Mouse (Mus musculus): ENCODE data around the gene Vps13c.

Gene Vps13c

DNA sequence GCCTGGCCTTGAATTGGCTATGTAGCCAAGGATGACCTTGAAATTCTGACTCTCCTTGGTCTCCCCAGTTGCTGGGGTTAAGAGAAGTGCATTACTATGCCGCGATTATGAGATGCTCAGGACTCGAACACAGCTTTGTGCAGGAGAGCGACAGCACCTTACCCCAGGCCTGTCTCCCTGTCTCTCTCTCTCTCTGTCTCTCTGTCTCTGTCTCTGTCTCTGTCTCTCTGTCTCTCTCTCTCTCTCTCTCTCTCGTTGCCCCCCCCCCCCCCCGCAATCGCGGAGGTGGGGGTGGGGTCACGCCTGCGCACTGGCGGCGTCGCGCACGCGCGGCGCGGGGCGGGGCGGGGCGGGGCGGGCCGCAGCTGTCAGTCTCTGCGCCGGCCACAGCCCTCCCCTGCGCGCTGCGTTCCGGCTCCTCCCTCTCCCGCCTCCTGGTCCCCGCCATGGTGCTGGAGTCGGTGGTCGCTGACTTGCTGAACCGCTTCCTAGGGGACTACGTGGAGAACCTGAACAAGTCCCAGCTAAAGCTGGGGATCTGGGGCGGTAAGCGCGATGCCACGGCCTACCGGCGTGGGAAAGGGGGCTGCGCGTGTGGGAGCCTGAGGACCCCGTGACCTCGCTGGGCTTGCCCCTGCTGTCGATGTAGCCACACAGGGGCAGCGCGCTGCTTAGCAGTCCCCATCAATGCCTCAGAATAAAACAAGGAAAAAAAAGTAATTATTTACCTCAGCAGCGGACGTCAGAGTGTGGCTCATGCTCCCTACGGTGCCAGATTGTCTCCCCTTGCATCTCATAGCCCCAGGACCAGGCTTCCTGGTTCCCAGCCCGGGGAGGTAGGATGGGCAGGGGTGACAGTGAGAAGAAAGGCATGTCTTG, at the start of gene Vps13c:
Gene Vps13c, plus strand, starts transcription at position 416 of the 879 bp plus-strand sequence.
- in situ Hi-C loops (cut with MboI, MseI): no loop called here

DNA sequence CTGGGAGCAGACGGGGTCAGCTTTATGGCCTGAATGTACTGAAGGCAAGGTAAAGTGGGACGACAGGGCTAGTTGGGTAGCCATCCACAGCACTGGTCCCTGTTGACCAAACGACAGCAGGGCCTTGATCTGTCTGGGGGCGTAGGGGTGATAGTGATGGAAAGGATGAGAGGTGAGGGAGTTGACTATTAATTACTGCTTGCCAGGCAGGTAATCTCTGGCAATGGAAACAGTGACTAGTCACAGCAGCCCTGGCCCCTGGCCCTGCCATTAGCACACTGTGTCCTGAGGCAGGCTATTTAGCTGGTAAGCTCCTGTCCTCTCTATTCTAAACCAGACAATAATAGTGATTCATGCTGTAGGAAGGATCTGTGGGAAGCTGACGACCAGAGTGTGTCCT, 47.8 kb upstream of the Vps13c start:
- in situ Hi-C loops (cut with MboI, MseI): no loop called here

DNA sequence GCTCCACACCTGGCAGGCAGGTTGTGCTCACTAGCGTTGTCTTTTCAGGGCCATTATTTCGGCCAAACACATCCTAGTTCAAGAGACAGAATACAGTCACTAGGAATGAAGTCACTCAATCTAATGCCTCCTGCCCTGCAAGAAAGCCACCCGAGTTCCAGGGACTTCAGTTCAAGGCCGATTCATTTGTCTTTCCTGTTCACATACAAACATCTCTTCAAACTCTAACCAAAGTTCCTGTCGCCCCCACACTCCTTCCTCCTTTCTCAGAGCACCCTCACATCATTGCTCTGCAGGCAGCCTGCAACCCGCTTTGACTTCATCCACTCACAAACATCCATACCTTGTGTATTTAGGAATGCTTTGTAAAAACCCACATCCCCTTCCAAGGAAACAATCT, 46.7 kb upstream of the Vps13c start:
- in situ Hi-C loops (cut with MboI, MseI): no loop called here

DNA sequence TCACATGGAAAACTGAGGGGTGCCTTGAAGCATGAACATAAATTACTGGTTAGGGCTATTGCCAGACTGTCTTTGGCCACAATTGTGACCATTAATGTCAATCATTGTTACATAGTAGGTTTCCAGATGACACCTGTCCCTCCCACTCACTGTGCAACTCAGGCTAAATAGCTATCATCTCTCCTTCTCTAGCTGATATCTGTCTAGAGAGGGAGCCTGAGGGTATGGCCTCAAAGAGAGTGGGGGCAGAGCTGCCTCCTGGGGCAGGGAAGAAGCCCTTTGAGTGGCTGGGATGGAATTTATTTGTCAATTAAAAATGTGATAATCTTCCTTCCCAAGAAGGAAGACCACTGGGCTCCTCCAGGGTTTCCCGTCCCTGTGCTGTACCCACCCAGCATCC, 46.0 kb upstream of the Vps13c start:
- in situ Hi-C loops (cut with MboI, MseI): no loop called here

DNA sequence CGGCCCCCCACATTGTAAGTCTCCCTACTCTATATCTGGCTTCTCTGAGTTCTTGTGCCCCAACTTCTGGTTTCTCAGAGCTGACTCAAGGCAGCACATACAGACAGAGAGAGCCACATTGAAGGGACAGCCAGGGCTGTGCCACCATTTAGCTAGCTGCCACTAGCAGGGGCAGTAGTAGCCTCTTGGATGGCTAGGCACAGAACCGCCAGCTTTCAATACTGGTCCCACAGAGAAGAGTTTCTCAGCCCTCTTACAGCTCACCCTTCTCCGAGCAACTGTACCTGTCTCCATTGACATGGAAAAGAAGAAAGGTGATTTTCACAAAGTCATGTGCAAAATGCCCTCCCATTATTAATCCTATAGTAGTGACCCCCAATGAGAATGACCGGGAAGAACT, 45.5 kb upstream of the Vps13c start:
- in situ Hi-C loops (cut with MboI, MseI): no loop called here

DNA sequence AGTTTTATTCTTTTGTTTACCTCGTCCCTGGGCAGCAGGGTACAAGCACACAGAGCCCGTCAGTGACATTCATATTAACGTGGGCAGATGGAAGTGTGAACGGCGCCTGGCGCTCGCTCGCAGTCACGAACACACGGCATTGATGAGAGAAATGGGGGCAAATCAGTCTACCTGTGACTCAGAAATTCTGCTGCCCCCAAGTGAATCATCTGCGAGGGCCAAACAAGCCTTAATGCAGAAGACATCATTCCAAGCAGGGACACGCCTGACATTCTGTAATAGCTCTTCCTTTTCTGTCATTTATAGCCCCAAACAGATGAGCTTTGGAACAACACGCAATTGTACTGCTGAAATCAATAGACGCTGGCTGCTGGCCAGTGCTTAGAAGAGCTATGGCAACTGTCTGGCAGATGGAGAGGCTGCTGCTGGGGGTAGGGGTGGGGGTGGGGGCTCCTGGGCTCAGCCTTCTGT, 45.0 kb upstream of the Vps13c start:
- in situ Hi-C loops (cut with MboI, MseI): no loop called here

DNA sequence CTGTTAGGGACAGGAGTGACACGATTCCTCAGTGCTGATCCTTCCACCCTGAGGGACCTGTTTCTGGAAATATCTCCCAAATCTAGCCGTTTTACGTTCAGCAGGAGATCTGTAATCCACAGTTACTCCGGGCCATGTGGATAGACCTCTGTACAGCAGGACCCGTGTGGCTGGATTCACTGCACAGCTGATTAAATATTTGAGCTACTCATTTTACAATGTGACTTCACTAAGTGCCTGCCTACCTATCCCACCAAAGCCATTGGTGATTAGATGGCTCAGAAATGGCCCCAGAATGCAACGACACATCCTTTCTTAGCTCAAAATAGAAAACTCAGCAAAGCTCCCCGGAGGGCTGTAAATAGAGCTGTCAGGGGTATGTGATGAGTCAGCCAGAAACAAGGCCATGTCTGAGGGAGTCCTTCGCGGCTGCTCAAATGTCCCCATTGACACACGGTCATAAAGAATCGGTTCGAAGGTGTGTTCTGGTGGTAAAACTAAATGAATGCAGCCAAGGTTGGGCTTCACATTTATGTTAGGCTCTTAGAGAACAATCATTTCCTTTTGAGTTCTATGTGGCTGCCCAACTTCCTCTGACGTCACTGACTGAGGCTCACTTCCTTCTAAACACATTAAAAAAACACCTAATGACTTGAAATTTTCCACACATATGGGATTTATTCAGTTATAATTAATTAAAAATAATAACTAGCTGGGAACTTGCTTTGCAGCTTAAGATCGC, 40.9 kb upstream of the Vps13c start:
- in situ Hi-C loops (cut with MboI, MseI): no loop called here

DNA sequence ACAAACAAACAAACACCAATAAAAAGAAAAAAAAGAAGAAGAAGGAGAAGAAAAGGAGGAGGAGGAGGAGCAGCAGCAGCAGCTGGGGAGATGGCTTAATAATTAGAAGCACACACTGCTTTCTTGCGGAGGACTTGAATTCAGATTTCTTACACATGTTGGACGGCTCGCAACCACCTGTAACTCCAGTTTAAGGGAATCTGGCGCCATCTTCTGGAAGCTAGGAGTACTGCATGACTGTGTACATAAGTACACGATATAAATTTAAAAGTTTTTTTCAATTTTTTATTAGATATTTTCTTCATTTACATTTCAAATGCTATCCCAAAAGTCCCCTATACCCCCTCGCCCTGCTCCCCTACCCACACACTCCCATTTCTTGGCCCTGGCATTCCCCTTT, 38.0 kb upstream of the Vps13c start:
- in situ Hi-C loops (cut with MboI, MseI): no loop called here

DNA sequence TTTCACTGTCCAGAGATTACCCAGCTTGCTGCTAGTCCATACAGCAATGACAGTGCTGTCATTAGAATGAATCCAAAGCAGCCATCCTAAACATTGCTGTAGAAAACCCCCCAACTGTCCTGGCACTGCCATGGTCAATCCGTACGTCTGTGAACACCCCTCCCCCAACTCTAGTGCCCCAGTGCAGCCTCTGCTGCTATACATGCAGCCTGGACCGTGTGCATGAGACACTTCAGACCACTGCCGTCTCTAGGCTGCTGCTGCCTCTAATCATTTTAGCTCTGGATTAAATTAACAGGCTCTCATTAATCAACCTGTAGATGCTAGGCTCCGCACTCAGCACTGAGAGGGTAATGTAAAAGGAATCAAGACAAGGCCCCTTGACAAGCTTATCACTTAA, 33.2 kb upstream of the Vps13c start:
- in situ Hi-C loops (cut with MboI, MseI): no loop called here

DNA sequence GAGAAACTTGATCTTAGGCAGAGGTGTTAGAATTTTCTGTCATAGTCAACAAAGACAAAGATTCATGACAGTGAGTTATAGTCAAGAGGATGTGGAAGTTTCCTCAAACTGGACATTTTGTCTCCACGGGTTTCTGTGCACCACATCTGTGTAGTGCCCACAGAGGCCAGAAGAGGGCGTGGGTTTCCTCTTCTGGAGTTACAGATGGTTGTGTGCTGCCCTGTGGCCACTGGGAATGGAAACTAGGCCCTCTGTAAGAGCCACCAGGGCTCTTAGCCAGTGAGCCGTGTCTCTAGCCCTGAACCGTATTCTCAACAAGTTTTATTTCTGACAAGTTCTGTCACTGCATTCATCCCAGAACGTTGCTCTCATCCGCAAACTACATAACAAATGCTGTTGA, 29.7 kb upstream of the Vps13c start:
- in situ Hi-C loops (cut with MboI, MseI): loop anchor here (5.0 kb wide), 1 partner anchor 98 kb away; no protein-coding TSS in a partner anchor

DNA sequence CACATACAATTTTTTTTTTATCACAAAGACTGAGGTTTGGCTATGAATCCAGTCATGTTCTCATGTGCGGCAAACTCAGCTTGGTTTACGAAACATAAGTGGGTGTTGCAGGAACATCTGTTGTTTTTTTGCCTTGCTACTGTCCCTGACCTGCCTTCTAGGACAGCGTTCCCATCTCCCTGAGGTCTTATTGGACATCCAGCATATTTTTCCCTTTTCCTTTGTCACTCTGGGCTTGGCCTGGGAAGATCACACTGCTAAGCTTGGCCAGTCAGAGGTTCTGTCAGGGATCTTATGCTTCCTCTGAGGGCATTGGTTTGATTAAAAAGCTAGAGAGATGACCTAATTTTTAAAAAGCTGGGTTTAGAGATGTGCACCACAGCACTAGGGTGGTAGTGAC, 29.1 kb upstream of the Vps13c start:
- in situ Hi-C loops (cut with MboI, MseI): loop anchor here (5.0 kb wide), 1 partner anchor 99 kb away; no protein-coding TSS in a partner anchor

DNA sequence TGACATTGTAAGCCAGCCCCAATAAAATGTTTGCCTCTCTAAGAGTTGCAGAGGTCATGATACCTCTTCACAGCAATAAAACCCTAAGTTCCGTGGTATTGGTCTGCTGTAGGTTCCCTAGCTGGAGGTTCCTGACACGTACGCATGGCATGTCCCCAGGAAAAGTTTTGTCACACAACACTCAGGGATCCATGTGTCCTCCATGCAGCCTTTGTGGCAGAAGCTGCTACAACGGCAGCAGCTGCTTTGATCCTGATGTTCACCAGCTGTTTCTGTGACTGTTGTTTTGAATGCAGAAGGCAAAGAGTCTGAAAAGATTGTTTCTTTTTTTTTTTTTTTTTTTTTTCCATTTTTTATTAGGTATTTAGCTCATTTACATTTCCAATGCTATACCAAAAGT, 27.0 kb upstream of the Vps13c start:
- in situ Hi-C loops (cut with MboI, MseI): loop anchor here (5.0 kb wide), 1 partner anchor 101 kb away; no protein-coding TSS in a partner anchor

DNA sequence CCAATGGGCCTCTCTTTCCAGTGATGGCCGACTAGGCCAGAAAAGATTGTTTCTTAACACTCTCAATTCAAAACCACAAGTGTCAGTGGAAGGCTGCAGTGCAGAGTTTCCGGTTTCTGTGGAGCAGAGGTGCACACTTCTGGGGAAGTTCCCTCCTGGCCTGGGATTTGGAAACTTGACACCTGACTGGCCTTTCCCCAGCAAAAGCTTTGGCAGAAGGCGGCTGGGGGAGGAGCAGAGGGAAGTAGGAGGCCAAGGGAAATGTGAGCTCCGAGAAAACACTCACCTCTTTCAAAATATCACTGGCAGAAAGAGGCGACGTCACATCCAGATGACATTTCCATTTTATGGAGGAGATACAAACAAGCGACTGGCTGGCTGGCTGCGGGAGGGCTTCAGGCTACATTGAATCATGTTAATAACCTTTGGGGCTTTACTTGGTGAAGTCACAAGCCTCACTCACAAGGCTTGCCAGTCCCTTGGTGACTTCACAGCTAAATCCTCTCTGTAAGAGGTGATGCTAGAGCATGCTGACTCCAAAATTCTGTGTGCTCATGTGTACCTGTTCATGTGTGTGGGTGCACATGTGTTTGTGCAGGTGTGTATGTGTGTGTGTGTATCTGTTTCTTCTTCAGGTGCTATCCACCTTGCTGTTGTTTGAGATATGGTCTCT, 26.4 kb upstream of the Vps13c start:
- in situ Hi-C loops (cut with MboI, MseI): loop anchor here (5.0 kb wide), 1 partner anchor 102 kb away; no protein-coding TSS in a partner anchor

DNA sequence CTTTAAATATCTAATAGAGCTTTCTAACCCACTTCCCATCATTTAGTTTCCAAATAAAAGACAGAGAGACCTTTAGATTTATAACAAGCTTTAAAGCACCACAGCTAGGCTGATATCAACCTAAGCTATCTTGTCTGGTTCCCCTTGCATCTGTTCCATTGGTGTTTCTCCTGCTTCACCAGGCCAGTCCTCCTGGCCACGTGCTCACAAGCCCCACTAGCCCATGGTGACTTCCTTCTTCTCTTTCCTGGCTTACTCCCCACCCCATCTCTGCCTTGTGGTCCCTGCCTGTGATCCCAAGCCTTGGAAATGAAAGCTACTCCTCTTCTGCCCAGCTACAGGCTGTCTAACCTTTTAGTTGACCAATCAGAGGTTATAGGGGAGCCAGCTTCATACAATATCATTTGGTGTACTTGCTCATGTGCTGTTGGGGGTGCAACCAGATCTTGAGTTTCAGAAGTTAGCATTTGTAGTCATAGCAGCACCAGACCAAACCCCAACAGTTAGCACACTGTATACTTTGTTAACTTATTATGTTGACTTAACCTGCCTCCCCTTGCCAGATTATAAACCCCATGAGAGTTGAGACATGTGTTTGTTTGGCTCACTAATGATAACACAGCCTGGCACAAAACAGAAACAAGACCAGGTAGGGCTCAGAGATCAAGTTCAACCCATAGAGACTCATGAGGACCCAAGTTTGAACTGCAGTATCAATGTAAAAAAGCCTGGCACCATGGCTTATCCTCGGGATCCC, 23.8 kb upstream of the Vps13c start:
- in situ Hi-C loops (cut with MboI, MseI): no loop called here

DNA sequence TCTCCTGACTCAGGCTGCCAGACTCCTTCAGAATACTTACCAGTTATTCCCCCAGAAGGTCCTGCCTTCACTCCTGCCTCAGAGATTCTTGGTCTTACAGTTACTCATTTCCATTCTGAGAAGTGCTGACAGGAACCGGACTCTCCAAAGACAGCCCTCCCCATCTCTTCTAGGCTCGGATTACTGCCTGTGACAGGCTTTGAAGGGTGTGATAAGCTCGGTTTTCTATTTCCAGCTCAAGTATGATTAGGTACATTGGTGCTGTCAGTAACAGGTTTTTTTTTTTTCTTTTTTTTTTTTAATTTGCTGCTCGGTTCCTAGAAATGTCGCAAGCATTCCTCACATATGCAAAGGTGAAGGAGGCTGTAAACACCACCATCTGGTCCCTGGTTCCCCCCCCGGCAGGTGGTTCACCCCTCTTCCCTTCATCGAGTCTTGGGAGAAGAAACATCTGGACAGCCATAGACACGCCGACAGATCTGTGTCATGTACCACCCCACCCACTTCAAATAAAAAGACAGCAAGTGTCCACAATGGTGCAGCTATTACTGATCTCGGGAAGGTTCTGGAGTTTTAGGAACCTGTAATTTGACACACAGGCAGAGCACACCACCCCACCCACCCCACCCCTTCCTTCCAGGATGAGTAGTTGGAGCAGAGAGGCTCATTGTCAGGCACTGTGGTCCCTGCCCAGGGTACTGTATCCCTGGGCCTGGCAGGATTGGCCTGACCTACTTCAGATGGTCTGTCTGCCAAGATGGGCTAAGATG, 22.1 kb upstream of the Vps13c start:
- in situ Hi-C loops (cut with MboI, MseI): no loop called here

DNA sequence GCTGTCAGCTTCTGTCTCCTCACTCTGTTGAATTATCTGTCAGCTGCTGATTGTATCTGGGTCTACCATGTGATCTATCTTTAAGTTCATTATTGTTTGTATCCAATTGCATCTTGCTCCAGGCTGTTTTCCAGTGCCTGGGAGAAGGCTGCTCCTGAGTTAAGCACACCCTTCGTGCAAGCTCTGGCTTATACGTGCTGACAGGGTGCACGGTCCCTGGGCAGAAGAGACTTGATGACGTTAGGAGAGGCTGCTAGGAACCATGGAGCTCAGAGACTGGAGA, 21.6 kb upstream of the Vps13c start:
- in situ Hi-C loops (cut with MboI, MseI): no loop called here

DNA sequence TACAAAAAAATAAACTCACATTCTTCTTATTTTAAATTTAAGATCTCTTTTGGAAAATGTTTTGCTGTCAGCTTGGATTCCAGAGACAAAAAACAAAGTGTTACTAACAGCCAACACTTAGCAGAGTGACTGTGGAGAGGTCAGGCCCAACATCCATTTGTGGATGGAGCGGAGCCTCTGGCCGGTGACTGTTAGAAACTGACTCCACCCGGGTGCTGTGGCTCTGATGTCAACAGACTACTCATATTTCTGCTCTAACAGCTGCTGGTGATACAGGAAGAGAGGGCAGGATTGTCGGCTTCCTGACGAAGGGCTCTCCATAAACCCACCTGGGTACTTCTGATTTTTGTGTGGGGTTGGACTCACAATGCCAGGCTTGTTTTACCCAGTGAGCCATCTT, 17.1 kb upstream of the Vps13c start:
- in situ Hi-C loops (cut with MboI, MseI): no loop called here

DNA sequence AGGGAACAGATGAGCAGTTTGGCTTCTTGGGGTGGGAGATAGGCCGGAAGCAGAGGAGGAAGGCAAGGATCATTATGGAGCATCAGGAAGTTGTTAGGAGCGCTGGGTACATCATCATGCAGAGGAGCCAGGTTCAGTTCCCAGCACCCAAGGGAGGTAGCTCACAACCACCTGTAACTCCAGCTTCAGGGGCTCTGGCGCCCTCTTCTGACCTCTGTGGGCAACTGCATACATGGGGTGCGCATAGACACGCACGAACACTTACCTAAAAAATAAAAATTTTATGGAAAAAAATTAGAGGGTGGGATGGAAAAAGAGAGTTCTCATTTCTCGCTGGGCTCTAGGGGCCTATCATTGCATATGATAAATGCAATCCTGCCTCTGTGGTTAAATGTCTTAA, 14.7 kb upstream of the Vps13c start:
- in situ Hi-C loops (cut with MboI, MseI): no loop called here

DNA sequence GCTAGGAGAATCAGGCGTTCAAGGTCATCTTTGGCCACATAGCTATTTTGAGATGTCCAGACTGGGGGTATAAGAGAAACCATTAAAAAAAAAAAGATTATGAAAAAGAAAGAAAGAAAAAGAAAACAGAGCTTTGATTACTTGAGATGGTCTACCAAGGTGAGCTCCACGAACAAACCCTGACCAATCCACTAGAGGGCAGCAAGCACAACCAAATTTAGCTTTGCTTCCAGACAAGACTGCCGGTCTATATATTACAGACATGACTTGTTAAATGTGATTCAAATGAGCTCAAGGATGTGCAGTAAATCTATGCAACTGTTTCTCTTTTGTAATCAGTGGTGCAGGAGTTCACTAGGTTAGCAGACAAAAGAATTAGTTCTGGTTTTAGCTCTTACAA, 12.0 kb upstream of the Vps13c start:
- in situ Hi-C loops (cut with MboI, MseI): no loop called here

DNA sequence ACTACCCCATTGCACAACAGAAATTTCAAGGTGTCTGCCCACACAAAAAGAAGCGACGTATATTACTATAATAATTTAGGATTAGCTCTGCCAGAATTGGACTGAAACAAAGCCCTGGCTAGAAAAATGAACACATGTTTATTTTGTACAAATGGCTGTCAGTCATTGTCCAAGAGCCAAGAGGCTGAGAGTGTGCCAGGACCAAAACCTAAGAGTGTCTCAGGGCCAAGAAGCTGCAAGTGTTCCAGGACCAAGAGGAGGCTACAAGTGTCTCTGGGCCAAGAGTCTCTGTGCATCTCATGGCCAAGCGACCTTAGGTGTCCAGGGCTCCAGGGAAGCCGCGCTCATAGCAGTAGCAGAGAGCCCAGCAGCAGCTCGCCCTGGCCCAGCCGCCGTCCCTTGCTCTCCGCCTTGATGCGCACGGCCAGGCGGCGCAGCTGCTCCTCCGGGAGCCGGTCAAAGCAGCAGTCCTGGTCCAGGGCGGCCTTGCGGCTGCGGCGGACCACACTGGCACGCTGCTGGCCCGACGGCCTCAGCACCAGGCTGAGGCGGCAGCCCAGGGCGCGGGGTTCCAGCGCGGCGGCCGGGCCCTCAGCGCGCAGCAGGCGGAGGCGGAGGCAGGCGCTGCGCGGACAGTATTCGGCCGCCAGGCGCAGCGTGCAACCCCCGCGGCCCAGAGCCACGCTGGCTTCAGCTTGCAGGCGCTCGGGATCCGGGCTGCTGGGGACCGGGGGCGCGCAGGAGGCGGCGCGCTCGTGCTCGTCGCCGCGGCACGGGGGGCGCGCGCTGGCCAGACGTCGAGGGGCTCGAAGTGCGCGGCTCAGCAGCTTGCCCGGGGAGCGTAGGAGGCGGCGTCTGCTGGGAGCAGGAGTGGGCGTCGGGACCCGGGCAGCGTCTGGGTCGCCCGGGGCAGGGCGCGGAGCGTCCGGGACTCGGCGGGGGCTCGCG, 9.5 kb upstream of the Vps13c start:
- in situ Hi-C loops (cut with MboI, MseI): no loop called here

All from regulatory T cell (primary cell).